In the genomic region with DNA sequence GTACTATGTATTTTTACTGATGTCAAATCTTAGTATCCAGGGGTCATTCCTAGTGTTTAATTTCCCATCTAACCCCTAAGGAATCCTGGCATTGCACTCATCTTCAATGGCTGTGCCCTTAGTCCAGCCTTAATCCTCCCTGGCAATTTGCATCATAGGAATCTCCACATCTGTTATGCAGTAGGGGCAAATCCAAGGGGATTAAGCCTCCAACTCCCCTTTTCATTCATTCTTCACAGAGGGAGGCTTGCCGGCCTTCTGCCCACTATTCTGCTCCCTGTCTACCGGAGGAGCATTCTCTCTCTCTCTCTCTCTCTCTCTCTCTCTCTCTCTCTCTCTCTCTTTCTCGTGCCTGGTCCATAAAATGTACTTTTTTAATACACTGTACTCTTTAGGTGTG, we compare ENCODE assay signal across 24 mouse cellular contexts.
DNase-seq lines count a peak whose midpoint lies in the region; ATAC-seq lines count a peak whose summit lies in the region.
"Had no signal": no experiment of that assay in that cellular context is flagged by ENCODE, and none has a peak within 500 bp of the region (broad histone marks: within the 10 kb centered on the region; RNA-seq: fewer than 3 reads in every experiment).

No protein-coding gene starts in this region.

- no peak overlapping the region for H3K27ac ChIP-seq in midbrain, embryonic 10.5 days (replicated peaks)
- H3K27ac ChIP-seq in midbrain, embryonic 15.5 days = no peak overlapping the region
- H3K27ac ChIP-seq: hindbrain, embryonic 10.5 days; liver, embryonic 13.5 days; neural tube, embryonic 13.5 days had no signal

- H3K4me3 ChIP-seq in midbrain, embryonic 10.5 days = no peak overlapping the region
- no peak overlapping the region for H3K4me3 ChIP-seq in midbrain, embryonic 15.5 days
- H3K4me3 ChIP-seq: heart, embryonic 12.5 days; hindbrain, embryonic 10.5 days; liver, embryonic 13.5 days; neural tube, embryonic 13.5 days had no signal

- peak; percentile 54 for DNase-seq in midbrain, embryonic 10.5 days (ENCODE audit: low spot score)
- DNase-seq in embryo, embryonic 10.5 days (ENCODE audit: low spot score) = peak; percentile 28
- DNase-seq in mesoderm, embryonic 11.5 days (ENCODE audit: low read depth, low spot score) = peak; percentile 8
- DNase-seq in spleen, postnatal 36 days (ENCODE audit: low spot score in 2 of 2) = no peak
- no peak for DNase-seq in frontal cortex, postnatal 10 days (ENCODE audit: low spot score in 2 of 2)
- DNase-seq: adrenal gland, adult 8-10 months; cerebellum, adult 18-20 months; cerebellum, postnatal 14 days; forebrain, postnatal 0 days; gastrocnemius, postnatal 25 days; heart, adult 18-20 months; heart, postnatal 10 days; kidney, adult 18-20 months; kidney, postnatal 4 days; liver, embryonic 13.5 days; lung, adult 2 months; lung, postnatal 14 days; thymus, postnatal 14 days had no signal

- 0 out of 2 replicates have a peak, but pooled peaks cover 3% of the 10 kb centered on the region for H3K9me3 ChIP-seq in midbrain, embryonic 10.5 days (replicated peaks)
- no peaks in the 10 kb centered on the region for H3K9me3 ChIP-seq in midbrain, embryonic 15.5 days
- H3K9me3 ChIP-seq: heart, embryonic 12.5 days; hindbrain, embryonic 10.5 days; liver, embryonic 13.5 days; neural tube, embryonic 13.5 days had no signal

- no peak overlapping the region for H3K4me2 ChIP-seq in midbrain, embryonic 15.5 days
- H3K4me2 ChIP-seq: heart, embryonic 12.5 days; liver, embryonic 13.5 days; neural tube, embryonic 13.5 days had no signal

- 8% methylated on average over 3 of the region's 3 CpGs for WGBS in midbrain, embryonic 10.5 days
- 5% methylated on average over 3 of the region's 3 CpGs for WGBS in midbrain, embryonic 15.5 days

- peaks cover 8% of the 10 kb centered on the region for H3K4me1 ChIP-seq in midbrain, embryonic 10.5 days
- no peaks in the 10 kb centered on the region for H3K4me1 ChIP-seq in midbrain, embryonic 15.5 days
- H3K4me1 ChIP-seq: heart, embryonic 12.5 days; hindbrain, embryonic 10.5 days; liver, embryonic 13.5 days; neural tube, embryonic 13.5 days had no signal

- ATAC-seq in midbrain, embryonic 15.5 days (replicated peaks) = no peak; the same call in 1 of the 2 replicates
- ATAC-seq in megakaryocyte, adult 5-6 weeks (ENCODE audit: poor library complexity, severe bottlenecking) = no peak
- ATAC-seq: activated CD4-positive, CD25-positive, alpha-beta regulatory T cell, adult 4 months; forebrain, postnatal 0 days had no signal

- no peaks in the 10 kb centered on the region for H3K36me3 ChIP-seq in midbrain, embryonic 10.5 days
- H3K36me3 ChIP-seq in midbrain, embryonic 15.5 days (replicated peaks) = no peaks in the 10 kb centered on the region
- H3K36me3 ChIP-seq: heart, embryonic 12.5 days; hindbrain, embryonic 10.5 days; liver, embryonic 13.5 days; neural tube, embryonic 13.5 days had no signal

- H3K27me3 ChIP-seq in midbrain, embryonic 10.5 days (ENCODE audit: low read depth, poor library complexity, severe bottlenecking) = no peaks in the 10 kb centered on the region
- no peaks in the 10 kb centered on the region for H3K27me3 ChIP-seq in midbrain, embryonic 15.5 days (replicated peaks)
- H3K27me3 ChIP-seq: heart, embryonic 12.5 days; liver, embryonic 13.5 days; neural tube, embryonic 13.5 days had no signal

- no peak overlapping the region for H3K9ac ChIP-seq in midbrain, embryonic 15.5 days
- H3K9ac ChIP-seq: forebrain, postnatal 0 days; heart, embryonic 12.5 days; liver, embryonic 13.5 days; neural tube, embryonic 13.5 days had no signal

Comparison
In these comparisons a context has a peak if more than half of its experiments do, and no peak if none do; other contexts are left out.
1. DNase-seq: peak in midbrain, embryonic 10.5 days (single experiment), embryo, embryonic 10.5 days (single experiment) and mesoderm, embryonic 11.5 days (single experiment); none in spleen, postnatal 36 days (0 of 2) and frontal cortex, postnatal 10 days (0 of 2).